Mouse (Mus musculus) G1E (cell line): ENCODE measurements around the gene Sit1.

Source experiments
- CTCF ChIP-seq: IDR thresholded peaks from 2 replicates; pipeline ENCODE4 v1.5.1; 2012; ENCODE audit warnings: low read depth, low read length, inconsistent platforms, mixed read lengths
- GATA1 ChIP-seq: IDR thresholded peaks from 2 replicates; pipeline ENCODE4 v1.6.1; 2012; ENCODE audit warnings: borderline replicate concordance, low read length, inconsistent platforms, mixed read lengths

- TF ChIP-seq CTCF: no peak
- TF ChIP-seq GATA1: no peak
These were observed 29.8 kb upstream of the Sit1 start for GRCm38 (mm10) chr4:43513300-43513699.
